Mouse (Mus musculus) olfactory bulb, adult 2 months (tissue): ENCODE data around the gene Zfp850. TPM values are rescaled to one million over a fixed set of nuclear protein-coding genes. Genes with fewer than 3 reads are reported as not detected.
"Not testable (repeated sequence)": the region's sequence is repeated elsewhere in the genome, so short reads cannot be mapped to it uniquely, and the experiment has no call there.

ENCODE experiments used
- H3K27ac ChIP-seq: fragments of 200-500 bp; 2 replicates; pipeline ENCODE4 v1.5.1; 2012; ENCODE audit warnings: low read depth, low read length; ENCODE audit not compliant: insufficient read depth
- H3K4me1 ChIP-seq: fragments of 200-500 bp; 2 replicates; pipeline ENCODE4 v1.6.1; 2012; ENCODE audit warnings: low read length; ENCODE audit not compliant: control insufficient read depth, insufficient read depth
- H3K4me3 ChIP-seq: fragments of 200-500 bp; 2 replicates; pipeline ENCODE4 v1.5.1; 2012; ENCODE audit warnings: mild to moderate bottlenecking, low read depth, low read length, moderate library complexity; ENCODE audit not compliant: insufficient read depth
- CTCF ChIP-seq: fragments of 200-500 bp; IDR thresholded peaks from 2 replicates; pipeline ENCODE4 v1.5.1; 2012; ENCODE audit warnings: low read depth, mild to moderate bottlenecking, low read length, moderate library complexity; ENCODE audit not compliant: insufficient read depth
- POLR2A ChIP-seq: fragments of 200-500 bp; IDR thresholded peaks from 2 replicates; pipeline ENCODE4 v1.6.1; 2012; ENCODE audit warnings: mild to moderate bottlenecking, low read depth, low read length, moderate library complexity; ENCODE audit not compliant: insufficient read depth
- WGBS: fragments of 180-500 bp; shearing (Covaris S2); methylation state at CpG from one replicate; pipeline ENCODE4 v1.1.7; 2018; 5-methylcytosine and 5-hydroxymethylcytosine counted together
- polyA plus RNA-seq: library from polyadenylated mRNA; stranded (reverse); fragments of >200 nt; gene quantifications from 2 replicates; pipeline ENCODE4 v1.2.4, GENCODE M21; 2012; ENCODE audit warnings: low replicate concordance; ENCODE audit not compliant: missing spikeins, insufficient read depth, insufficient read length

Zfp850 gene
- polyA plus RNA-seq, 1 experiment = not detected

DNA sequence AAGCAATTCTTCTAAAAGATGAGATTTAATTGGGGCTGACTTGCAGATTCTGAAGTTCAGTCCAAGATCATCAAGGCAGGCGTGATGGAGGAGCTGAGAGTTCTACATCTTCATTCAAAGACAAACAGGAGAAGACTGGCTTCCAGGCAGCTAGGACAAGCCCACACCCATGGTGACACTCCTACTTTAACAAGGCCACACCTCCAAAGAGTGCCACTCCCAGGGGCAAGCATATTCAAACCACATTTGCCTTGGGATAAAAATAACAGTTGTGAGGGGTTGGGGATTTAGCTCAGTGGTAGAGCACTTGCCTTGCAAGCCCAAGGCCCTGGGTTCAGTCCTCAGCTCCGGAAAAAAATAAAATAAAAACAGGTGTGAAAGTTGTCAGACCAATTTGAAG, 31.7 kb downstream of the Zfp850 start:
- Histone ChIP-seq H3K4me3 (no peak overlapping the region), H3K4me1 (peaks cover 5% of the 10 kb centered on the region; the same call in 1 of the 2 replicates), H3K27ac (no peak overlapping the region)
- WGBS = 89% methylated on average over 2 of the region's 2 CpGs
- TF ChIP-seq CTCF = no peak
- TF ChIP-seq POLR2A = no peak

GRCm38 (mm10) chr7:27978683-27979528, 35.0 kb downstream of the Zfp850 start, which contains the start of gene Zfp780b:
Gene Zfp780b (minus strand): TSS chr7:27979171.
- TF ChIP-seq CTCF (0 out of 2 replicates have a peak, but pooled peaks have one; percentile 16), POLR2A (peak; percentile 22; the same call in 1 of the 2 replicates)
- under 1% methylated on average over 29 of the region's 29 CpGs for WGBS
- peak within 1 kb of the TSS; percentile 72 for H3K4me3 ChIP-seq
- H3K4me1 ChIP-seq = peaks cover 9% of the 10 kb centered on the region; the same call in 1 of the 2 replicates
- H3K27ac ChIP-seq = peak within 1 kb of the TSS; percentile 34; the same call in 1 of the 2 replicates

DNA sequence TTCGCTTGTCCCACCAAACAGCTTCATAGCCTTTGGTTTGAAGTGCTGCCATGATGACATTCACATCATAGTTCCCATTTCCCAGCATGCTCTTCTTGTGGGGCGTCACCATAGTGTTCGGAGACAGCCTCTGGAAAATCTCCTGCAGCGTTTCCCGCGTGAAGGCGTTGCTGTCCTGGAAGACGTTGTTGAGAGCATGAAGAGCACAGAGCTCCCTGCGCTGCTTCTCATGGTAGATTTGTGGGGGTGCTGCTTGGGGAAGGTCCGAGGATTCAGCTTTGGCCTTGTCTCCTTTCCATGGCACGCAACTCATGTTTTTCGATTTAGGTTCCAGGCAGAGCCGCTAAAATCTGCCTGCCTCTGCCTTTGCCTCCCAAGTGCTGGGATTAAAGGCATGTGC, 64.5 kb downstream of the Zfp850 start:
- not testable (repeated sequence) for H3K27ac ChIP-seq, H3K4me1 ChIP-seq, H3K4me3 ChIP-seq
- WGBS = 95% methylated on average over 13 of the region's 13 CpGs

DNA sequence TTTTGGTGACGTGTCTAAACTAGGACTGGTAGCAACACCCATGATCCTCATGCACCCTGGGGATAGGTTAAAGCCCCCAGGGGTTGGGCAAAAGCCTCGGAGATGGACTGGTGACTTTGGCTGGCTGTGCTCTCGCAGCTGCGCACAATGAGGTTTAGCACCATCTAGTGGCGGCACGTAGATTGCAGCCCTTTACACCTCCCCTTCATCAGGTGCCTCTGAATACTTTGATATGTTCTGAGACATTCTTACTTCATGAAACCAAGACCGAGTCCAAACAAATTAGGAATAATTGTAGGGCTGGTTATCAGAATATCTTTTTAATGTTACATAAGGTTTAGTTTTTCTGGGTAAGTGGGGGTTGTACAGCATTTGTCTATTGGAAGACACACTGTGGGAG, 72.0 kb downstream of the Zfp850 start:
- WGBS = 28% methylated on average over 5 of the region's 7 CpGs
- not testable (repeated sequence) for H3K4me3 ChIP-seq, H3K27ac ChIP-seq, H3K4me1 ChIP-seq

Other genes starting within 250 kb of the Zfp850 start
- gene Zfp626, start 206.9 kb downstream of the Zfp850 start, polyA plus RNA-seq = not detected in 2 replicates
- not detected in 2 replicates for gene Zfp59, start 175.5 kb downstream of the Zfp850 start, polyA plus RNA-seq
- not detected in 2 replicates for gene Zfp607a, start 156.6 kb downstream of the Zfp850 start, polyA plus RNA-seq
- gene Zfp974, start 84.7 kb downstream of the Zfp850 start, polyA plus RNA-seq = not detected in 2 replicates
- gene Zfp780b, start 34.9 kb downstream of the Zfp850 start, polyA plus RNA-seq = not detected in 2 replicates
- gene Psmc4, start 36.0 kb upstream of the Zfp850 start, polyA plus RNA-seq = 468 TPM in 1 of 2 replicates, not detected in the other
- gene Fcgbp, start 57.1 kb upstream of the Zfp850 start, polyA plus RNA-seq = not detected in 2 replicates
- not detected in 2 replicates for gene 9530053A07Rik, start 115.4 kb upstream of the Zfp850 start, polyA plus RNA-seq
- not detected in 2 replicates for gene Fbl, start 155.6 kb upstream of the Zfp850 start, polyA plus RNA-seq
- not detected in 2 replicates for gene Dyrk1b, start 165.4 kb upstream of the Zfp850 start, polyA plus RNA-seq